Mouse (Mus musculus): ENCODE measurements around the gene Ckmt2.

DNA sequence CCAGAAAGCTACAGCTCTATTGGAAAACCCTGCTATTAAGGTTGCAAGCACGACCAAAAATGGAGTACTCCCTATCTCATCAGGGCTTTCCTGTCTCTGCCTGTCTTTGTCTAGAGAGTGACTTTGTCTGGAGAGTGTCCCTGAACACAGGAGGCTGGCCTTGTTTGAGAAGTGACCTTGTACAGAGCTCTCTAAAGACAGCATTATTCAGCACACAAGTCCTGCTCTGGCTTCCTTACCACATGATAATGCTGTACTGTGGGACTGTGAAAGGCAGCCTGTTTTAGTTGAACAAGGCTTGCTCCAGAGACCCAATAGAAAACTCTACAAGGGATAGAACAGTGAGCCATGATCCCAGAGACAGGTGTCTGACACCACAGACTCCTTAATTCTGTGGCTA is 19.8 kb upstream of the Ckmt2 start:
- no peak for TF ChIP-seq CTCF (IDR thresholded peaks at IDR 0.05; ENCODE audit: borderline replicate concordance, insufficient read depth, low read depth, low read length)
- TF ChIP-seq POLR2A (IDR thresholded peaks at IDR 0.05; ENCODE audit: borderline replicate concordance, insufficient read depth, low read length), result no peak
